Mouse (Mus musculus) mesoderm, embryonic 11.5 days (tissue): ENCODE results near the gene Scyl1.

Experiments
- DNase-seq: peaks from one replicate; pipeline ENCODE4 v3.0.0-alpha.2; 2012; ENCODE audit warnings: low read depth, low spot score

Gene Scyl1

DNA sequence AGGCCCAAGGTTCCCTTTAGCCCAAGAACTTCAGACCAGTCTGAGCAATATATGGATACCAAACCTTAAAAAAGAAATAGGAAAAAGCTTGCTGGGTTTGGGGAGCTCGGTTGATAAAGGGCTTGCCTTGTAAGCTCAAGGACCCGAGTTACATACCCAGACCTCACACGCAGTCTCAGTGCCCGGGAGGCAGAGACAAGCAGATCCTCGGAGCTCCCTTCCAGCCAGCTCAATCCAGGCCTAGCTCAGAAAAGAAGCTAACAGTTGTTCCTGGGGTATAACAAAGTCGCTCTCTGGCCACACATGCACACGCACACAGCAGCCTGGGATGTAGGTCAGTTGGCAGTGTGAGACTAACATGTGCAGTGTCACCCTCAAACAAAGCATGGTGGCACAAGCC is 16.7 kb upstream of the Scyl1 start:
- DNase-seq = no peak

DNA sequence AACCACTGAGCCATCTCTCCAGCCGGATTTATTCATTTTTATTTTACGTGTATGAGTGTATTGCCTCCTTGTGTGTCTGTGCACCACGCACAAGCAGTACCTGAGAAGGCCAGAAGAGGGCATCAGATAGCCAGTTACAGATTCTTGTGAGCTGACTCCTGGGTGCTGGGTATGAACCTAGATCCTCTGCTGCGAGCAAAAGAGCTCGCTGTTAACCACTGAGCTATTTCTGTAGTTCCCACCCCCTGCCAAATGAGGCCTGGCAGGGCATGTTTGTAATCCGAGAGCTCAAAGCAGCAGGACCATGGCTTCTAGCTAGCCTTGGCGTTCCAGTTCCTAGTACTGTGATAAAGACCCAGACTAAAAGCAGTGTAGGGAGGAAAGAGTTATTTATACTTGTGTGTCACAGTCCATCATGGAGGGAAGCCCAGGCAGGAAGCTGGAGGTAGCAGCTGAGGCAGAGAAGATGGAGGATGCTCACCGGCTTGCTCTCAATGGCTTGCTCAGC is 16.0 kb upstream of the Scyl1 start:
- peak; percentile 92 for DNase-seq

DNA sequence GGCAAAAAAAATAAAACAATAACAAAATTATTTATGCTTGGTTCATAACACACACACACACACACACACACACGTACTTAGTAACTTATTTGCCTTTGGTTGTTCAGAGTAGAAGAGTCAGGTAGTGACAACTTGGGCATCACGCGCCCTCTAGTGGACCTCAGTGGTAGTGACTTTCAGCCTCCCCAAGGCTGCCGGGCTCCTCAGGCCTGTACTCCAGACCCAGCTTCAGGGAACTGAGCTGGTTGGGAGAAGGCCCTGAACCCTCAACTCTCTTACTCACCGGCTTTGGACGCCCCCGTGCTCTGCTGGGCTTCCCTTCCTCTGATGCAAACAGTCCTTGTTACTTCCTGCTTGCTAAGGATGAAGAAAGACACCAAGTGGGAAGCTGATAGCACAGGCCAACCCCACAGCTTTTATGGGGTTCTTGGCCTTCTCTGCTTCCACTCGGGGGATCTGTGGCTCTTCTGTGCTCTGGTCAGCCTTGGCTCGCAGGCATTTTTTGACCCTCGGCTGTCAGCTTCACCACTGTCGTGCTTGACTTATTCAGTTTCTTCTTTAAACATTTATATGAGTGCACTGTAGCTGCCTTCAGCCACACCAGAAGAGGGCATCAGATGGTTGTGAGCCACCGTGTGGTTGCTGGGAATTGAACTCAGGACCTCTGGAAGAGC is 15.4 kb upstream of the Scyl1 start:
- peak; percentile 90 for DNase-seq

DNA sequence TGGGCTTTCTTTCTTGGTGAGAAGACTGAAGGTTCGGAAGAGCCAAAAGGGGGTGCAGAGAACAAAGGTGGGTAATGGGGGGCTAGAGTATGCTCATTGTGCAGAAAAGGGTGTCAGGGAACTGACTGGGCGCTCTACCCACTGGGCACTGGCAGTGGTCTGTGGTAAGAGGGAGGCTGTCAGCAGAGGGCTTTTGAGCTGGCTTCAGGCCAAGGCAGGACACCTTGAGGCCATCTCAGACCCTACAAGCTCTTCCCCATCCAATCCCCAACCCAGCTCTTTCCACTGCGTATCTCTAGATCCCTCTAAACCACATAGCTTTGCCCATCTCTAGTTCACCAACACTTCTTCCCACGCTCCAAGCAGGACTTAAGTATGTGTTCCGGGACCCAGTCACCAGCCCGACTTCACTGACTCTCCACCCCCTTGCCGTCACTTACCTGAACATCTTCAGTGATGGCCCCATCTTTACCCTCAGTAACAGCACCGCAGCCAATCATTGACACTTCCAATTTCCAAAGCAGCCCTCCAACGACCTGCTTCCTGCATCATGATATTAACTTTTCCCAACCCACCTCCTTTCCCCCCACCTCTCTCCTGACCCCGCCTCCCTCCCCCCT is 13.8 kb upstream of the Scyl1 start:
- DNase-seq = no peak

DNA sequence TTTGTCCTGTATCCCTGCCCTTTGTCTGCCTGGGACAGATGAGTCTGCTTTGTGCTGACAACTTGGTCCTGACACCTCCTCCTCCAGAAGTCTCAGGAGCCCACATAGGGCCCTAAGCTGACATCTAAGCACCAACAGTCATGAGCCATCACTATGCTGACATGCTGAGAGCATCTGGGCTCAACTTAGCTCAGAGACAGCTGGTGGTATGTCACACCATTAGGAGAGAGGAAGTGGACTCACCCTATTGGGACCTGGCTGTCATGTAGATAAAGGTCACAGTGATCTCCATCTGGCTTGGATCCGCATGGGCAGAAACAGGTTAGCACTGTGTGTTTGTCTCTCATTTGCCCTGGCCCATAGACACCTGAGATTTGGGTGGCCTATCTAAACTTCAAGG is 10.9 kb upstream of the Scyl1 start:
- DNase-seq = no peak

DNA sequence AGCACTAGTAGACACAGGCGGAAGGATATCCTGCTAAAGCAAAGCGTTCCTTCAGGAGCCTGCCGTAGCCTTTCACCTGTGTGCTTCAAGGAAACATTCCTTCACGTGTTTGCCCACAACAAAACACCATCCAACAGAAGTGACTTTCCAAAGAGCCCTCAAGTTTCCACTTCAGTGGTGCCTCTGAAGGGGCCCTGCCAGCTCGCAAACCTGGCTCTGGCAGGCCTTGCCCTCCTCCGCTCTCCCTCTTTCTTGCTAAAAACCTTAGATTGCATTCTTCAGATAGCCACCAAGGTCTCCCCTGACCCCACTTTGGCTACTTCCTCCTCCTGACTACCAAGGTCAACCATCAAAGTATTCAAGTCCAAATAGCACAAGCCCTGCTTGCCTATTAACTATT is 10.3 kb upstream of the Scyl1 start:
- DNase-seq = no peak

DNA sequence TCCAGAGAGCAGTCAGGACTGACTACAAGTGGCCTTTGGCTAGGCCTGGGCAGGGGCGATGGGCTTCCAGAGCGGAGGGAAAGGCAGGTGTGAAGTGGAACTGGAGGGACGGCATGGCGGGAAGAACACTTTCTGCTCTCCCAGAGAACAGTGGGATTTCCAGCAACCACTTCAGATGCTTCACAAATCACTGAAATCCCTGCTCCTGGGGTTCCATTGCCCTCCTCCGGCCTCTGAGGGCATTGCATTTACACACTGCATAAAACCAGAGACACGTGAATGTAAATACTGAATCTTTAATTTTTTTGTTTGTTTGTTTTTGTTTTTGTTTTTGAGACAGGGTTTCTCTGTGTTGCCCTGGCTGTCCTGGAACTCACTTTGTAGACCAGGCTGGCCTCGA is 9.0 kb upstream of the Scyl1 start:
- DNase-seq = peak; percentile 43

DNA sequence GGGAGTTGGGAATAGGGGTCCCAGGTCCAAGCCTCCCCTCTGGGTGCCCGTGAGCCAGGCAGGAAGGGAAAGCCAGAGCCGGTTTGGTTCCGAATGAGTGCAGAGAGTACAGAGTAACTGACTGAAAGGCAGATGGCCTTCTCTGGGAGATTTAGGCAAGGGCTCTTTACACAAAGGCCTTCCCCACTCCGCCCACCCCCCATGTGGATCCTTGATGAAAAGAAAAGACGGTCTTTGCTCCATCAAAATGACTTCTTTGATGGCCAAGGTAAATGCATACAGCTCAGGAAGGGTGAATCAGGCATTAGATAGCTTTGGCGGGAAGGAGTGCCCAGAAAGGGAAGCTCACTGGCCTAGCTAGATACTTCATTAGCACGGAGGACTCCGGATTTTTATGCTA is 7.1 kb upstream of the Scyl1 start:
- DNase-seq = no peak

DNA sequence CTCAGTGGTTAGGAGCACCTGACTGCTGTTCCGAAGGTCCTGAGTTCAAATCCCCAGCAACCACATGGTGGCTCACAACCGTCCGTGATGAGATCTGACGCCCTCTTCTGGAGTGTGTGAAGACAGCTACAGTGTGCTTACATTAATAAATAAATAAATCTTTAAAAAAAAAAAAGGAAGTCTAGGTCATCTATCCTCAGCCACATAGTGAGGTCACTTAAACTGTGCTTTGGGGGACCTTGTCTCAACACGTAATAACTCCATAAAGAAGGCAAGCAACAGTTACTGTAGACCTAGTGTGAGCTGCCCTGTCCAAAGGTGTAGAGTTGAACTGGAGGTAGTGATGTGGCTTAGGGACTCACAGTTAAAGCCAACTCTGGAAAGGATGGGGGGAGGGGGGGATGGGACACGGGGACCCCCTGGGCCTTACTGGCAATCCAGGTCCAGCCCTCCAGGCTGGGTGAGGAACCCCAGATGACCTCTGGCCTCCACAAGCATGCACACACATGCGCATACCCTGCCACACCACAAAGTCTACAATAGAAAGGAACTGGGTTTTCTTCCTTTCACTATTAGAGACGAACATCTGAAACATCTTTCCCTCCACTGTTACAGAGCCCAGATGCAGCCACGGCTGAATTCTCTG is 6.3 kb upstream of the Scyl1 start:
- DNase-seq = no peak

DNA sequence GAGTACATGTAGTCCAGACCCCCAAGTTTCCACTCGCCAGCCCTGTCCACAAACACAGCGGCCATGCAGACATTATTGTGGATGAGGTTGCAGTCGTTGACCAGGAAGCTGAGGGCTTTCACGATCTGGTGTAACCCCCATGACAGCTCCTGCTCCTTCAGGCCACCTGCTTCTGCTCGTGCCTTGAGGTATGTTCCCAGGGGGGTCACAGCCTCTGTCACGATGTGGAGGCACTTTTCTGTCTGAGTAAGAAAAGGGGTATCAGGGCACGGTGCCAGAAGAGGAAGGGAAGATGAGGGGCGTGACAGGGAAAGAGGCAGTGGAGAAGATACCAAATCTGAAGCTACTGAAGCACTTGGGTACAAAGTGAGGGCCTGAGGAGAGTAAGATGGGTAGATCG is 908 bp downstream of the Scyl1 start:
- no peak for DNase-seq

DNA sequence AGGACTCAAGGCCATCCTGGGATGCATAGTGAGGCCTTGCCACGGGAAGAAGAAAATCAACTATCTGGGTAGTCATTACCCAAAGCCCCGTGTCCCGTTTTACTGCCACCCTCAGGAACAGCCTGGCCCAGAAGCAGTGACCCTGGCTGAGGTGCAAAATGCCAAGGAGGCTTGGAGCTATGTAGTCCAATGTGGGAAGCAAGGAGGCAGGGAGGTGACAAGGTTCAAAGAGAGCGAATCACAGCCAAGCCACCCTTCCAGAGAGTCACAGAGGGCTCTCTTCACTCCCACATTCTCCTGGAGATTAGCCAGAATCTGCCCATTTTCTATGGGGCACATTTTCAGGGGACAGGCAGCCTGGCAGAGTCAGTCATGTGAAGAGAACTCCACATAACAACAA is 3.9 kb downstream of the Scyl1 start:
- no peak for DNase-seq

DNA sequence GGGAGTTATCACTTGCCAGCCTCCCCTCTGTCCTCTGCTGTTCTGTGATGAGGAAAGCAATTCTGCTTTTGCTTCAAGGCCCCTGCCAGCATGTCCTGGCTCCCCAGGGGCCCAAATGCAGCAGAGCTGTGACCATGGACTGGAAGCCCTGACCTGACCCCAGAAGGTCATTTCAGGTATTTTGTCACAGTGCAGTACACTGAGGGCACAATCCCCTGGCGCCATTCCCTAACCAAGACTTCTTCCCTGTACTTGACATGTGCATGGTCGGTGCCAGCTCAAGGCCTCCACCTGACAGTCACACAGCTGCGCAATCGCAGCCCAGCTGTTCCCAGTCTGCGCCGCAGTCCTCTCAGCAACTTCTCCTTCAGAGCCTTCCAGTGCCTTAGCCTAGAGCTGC is 8.1 kb downstream of the Scyl1 start:
- no peak for DNase-seq

DNA sequence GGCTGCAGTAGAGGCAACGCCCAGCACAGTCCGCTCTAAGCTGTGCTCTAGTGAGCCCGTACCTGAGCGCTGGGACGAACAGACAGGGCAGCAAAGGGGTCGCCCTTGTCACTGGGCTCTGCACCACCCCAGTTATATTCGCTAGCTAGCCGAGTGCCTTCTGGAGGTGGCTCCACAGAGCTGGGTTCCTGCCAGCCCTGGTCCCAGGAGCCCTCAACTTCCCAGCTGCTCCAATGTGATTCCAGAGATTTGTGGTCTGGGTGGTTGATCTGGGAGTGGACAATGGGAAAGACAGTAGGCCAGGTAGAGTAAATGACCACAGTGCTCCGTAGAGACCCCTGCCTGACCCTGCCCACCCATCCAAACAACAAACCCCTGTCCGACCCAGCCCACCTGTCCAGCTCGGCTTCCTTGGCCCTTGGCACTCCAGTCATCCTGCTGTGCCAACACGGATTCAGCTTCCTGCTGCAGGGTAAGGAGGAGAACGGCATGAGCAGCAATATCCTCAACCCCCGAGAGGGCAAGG is 12.3 kb downstream of the Scyl1 start:
- no peak for DNase-seq

DNA sequence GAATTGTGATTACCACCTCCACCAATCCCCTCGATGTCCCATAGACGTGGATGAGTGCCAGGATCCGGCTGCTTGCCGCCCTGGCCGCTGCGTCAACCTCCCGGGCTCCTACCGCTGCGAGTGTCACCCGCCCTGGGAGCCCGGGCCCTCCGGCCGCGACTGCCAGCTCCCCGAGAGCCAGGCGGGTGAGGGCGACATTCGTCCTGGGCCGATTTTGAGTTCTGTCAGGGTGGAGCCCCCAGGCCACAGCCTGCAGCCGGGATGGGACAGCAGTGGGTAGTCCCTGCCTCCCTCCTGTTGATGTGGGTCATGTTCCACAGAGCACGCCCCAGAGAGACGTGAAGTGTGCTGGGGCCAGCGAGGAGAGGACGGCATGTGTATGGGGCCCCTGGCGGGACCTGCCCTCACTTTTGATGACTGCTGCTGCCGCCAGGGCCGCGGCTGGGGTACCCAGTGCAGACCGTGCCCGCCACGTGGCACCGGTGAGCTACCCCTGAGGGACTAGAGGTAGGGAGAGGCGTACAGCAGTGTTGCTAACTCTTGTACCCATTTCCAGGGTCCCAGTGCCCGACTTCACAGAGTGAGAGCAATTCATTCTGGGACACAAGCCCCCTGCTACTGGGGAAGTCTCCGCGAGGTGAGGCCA is 14.1 kb downstream of the Scyl1 start:
- no peak for DNase-seq

DNA sequence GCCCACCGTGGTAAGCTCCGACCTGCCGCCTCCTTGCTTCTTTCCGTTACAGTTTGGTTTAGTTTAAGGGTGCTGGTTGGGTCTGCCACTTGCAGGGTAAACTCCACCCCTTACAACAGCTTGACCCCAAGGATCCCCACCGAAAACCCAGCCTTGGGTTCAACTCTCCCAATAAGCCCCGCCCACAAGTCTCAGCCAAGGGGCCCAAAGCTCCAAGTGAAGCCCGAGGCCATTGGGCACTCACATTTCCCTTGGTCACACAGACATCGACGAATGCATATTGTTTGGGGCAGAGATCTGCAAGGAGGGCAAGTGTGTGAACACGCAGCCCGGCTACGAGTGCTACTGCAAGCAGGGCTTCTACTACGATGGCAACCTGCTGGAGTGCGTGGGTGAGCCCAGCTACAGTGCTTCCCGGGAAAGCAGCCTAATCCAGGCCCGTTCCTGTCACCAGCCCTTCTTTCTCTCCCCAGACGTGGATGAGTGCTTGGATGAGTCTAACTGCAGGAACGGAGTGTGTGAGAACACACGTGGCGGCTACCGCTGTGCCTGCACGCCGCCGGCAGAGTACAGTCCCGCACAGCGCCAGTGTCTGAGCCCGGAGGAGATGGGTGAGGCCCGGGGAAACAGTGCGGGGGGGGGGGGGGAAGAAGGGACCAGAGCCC is 14.8 kb downstream of the Scyl1 start:
- no peak for DNase-seq

DNA sequence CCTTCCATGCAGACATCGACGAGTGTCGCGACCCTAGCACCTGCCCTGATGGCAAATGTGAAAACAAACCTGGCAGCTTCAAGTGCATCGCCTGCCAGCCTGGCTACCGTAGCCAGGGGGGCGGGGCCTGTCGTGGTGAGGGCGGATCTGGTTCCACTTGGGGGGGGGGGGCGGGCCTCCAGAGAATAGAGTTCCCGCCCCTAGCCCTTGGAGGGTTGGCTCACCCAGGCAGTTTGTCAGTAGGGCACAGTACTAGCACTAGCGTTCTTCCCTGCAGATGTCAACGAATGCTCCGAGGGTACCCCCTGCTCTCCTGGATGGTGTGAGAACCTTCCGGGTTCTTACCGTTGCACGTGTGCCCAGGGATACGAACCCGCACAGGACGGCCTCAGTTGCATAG is 19.5 kb downstream of the Scyl1 start:
- DNase-seq = no peak

DNA sequence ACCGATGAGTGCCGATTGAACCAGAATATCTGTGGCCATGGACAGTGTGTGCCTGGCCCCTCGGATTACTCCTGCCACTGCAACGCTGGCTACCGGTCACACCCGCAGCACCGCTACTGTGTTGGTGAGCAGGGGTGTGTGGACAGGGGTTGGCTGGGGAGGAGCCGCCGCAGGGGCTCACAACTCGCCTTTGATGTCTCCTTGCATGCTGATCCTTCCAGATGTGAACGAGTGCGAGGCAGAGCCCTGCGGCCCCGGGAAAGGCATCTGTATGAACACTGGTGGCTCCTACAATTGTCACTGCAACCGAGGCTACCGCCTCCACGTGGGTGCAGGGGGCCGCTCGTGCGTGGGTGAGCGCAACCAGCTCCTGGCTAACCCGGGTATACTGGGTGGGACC is 20.3 kb downstream of the Scyl1 start:
- no peak for DNase-seq

DNA sequence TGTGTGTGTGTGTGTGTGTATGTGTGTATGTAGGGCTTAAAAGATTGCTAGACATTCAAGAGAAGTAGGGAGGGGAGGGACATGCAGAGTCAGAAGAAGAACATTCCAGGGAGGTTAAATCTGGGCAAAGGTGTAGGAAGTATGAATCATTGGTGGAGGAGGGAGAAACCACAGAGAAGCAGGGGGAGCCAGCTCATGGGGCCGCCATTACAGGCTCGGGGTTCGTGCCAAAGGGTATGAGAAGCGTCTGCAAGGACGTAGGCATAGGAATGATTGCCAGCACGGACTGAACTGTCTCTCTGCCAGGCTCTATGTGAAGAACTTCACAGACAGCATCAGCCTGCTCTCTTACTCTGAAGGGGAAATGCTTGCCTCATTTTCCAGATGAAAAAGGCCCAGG is 21.7 kb downstream of the Scyl1 start:
- no peak for DNase-seq

DNA sequence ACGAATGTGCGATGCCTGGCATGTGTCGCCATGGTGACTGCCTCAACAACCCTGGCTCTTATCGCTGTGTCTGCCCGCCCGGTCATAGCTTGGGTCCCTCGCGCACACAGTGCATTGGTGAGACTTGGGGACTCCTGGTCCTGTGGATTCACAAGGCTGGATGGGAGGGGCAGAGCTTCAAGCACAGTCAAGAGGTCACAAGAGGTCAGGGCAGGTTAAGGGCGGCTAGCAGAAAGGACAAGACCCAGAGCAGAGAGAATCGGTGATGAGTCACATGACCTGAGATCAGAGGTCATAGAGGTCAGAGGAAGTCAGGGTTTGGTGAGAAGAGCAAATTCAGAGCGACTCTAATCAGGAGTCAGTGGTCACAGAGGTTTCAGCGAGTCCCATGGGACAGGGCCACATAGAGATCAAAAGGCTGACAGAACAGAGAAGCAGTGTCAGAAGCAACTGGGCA is 24.3 kb downstream of the Scyl1 start:
- DNase-seq = peak; percentile 37

DNA sequence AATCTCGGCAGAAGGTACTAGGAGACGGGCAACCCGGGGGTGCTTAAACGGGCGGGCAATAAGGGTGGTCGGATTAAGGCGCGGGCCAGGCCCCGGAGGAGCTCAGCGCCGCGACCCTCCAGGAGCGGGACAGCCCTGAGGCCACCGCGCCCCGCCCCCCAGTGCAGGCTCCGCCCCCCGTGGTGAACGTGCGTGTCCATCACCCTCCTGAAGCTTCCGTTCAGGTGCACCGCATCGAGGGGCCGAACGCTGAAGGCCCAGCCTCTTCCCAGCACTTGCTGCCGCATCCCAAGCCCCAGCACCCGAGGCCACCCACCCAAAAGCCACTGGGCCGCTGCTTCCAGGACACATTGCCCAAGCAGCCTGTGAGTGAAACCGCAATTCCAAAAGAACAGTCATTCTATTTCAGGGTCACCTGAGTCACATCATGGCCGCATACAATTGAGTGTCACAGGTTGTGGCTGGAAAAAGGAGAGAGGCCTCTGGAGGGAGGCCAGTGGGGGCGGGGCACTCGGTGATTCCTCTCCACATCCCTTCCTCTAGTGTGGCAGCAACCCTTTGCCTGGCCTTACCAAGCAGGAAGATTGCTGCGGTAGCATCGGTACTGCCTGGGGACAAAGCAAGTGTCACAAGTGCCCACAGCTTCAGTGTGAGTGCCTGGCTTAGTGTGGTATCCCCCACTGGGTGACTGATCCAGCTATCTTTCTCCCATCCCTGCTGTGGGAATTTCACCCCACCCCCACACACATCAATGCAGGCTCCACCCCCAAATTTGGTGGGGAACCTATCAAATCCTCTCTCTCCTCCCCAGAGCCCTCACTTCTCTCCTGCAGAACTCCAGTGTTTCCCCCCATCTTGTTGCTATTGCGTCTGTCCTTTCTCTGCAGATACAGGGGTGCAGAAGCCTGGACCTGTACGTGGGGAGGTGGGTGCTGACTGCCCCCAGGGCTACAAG is 25.2 kb downstream of the Scyl1 start:
- no peak for DNase-seq

DNA sequence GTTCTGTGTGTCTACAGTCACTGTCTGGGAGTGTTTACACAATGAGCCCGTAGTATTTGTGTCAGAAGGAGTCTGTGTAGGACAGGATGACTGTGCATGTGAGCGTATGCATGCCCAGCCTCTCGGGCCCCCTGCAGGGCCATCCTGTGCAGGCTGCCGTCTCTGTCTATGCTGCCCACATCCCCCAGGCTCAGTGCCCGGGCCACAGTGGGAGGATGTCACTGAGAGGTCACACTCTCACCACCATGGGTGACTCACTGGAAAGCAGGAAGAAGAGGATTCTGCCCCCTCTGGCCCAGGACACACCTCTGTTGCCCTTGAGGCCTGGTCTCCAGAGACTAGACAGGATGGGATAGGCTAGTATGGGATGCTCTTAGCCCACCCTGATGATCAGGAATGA is 27.6 kb downstream of the Scyl1 start:
- no peak for DNase-seq
